15 mouse cellular contexts compared by ENCODE assay signal in the genomic region with DNA sequence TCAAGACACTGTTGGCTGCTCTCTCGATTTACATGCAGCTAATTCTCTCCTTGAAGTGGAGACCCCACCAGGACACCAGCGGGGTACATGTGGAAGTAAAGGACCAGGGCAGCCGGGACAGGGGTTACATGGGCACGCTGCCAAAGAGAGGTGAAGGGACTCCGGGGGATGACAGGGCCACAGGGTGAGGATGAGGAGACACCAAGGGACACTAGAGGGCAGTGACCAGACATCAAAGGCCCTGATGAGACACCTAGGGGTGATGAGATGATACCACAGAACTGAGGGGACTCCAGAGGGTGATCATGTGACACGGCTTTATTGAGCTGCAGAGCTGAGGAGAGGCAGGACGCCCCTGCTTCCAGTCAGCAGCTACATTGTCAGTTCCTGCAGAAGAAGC. TPM values are rescaled to one million over a fixed set of nuclear protein-coding genes. Genes with fewer than 3 reads are reported as not detected.
A peak's percentile ranks its signal among the peaks of the same experiment; 100 is the strongest.
DNase-seq lines count a peak whose midpoint lies in the region; ATAC-seq and TF ChIP-seq lines count a peak whose summit lies in the region.
"Had no signal": no experiment of that assay in that cellular context is flagged by ENCODE, and none has a peak within 500 bp of the region (broad histone marks: within the 10 kb centered on the region; RNA-seq: fewer than 3 reads in every experiment).

No protein-coding gene starts in this region.

- no peaks in the 10 kb centered on the region for H3K9me3 ChIP-seq in midbrain, embryonic 15.5 days
- H3K9me3 ChIP-seq: heart, embryonic 13.5 days had no signal

- TF ChIP-seq POLR2A in cerebellum, adult 2 months (IDR thresholded peaks at IDR 0.05; ENCODE audit: borderline replicate concordance, insufficient read depth, low read length): no peak

- intact Hi-C loops in left cerebral cortex, postnatal 4 days (cut with DNase I): no loop called here
- intact Hi-C loops in left cerebral cortex, postnatal 14 days (cut with DNase I): no loop called here

- WGBS in cerebellum, adult 2 months: 65% methylated on average over 7 of the region's 7 CpGs
- WGBS in midbrain, embryonic 15.5 days: 73% methylated on average over 7 of the region's 7 CpGs

- peak; percentile 21 to 32 for DNase-seq in cerebellum, adult 2 months
- no peak for DNase-seq in cerebellum, adult 9-11 months
- peak; percentile 31 for DNase-seq in left cerebral cortex, postnatal 4 days
- DNase-seq in left cerebral cortex, postnatal 14 days (ENCODE audit: low spot score in 2 of 2): no peak
- DNase-seq in adrenal gland, adult 8-10 months: no peak
- DNase-seq: adrenal gland, postnatal 36 days; kidney, adult 11 months had no signal

- H3K4me1 ChIP-seq in cerebellum, adult 2 months (ENCODE audit: control insufficient read depth, insufficient read depth, low read length): peaks cover 26% of the 10 kb centered on the region
- H3K4me1 ChIP-seq in midbrain, embryonic 15.5 days: peaks cover 50% of the 10 kb centered on the region

- no peak overlapping the region for H3K27ac ChIP-seq in cerebellum, adult 2 months (ENCODE audit: insufficient read depth, low read length)
- peak overlapping the region; percentile 78 for H3K27ac ChIP-seq in midbrain, embryonic 15.5 days
- H3K27ac ChIP-seq: heart, embryonic 13.5 days had no signal

- no peak overlapping the region for H3K4me3 ChIP-seq in cerebellum, adult 2 months (replicated peaks; ENCODE audit: insufficient read depth, low read depth, low read length)
- H3K4me3 ChIP-seq in midbrain, embryonic 15.5 days: no peak overlapping the region
- H3K4me3 ChIP-seq: heart, embryonic 13.5 days had no signal

- peaks cover 13% of the 10 kb centered on the region for H3K36me3 ChIP-seq in midbrain, embryonic 15.5 days (replicated peaks)

- no peak overlapping the region; the same call in 1 of the 2 replicates for H3K9ac ChIP-seq in midbrain, embryonic 15.5 days

- H3K4me2 ChIP-seq in midbrain, embryonic 15.5 days: no peak overlapping the region
- H3K4me2 ChIP-seq: heart, embryonic 13.5 days had no signal

- TF ChIP-seq CTCF in cerebellum, adult 2 months (IDR thresholded peaks at IDR 0.05; ENCODE audit: borderline replicate concordance, insufficient read depth, low read depth, low read length): peak; percentile 27; the same call in 1 of the 2 replicates

- H3K27me3 ChIP-seq in cerebellum, adult 2 months (ENCODE audit: control insufficient read depth, insufficient read depth, low read length): no peaks in the 10 kb centered on the region
- no peaks in the 10 kb centered on the region for H3K27me3 ChIP-seq in midbrain, embryonic 15.5 days (replicated peaks)

- ATAC-seq in granulocyte monocyte progenitor cell, adult 5-6 weeks (replicated peaks; ENCODE audit: poor library complexity, severe bottlenecking): peak; percentile 21; the same call in 1 of the 2 replicates
- no peak for ATAC-seq in midbrain, embryonic 15.5 days (replicated peaks)
- no peak for ATAC-seq in frontal cortex, adult (ENCODE audit: low TSS enrichment)

RNA-seq across cellular contexts. Expression of a gene that starts 8.3 kb away (rescaled TPM):
- polyA plus RNA-seq in cerebellum, adult 2 months (2012; rRNA removed): 70.0 and 94.4 TPM in 2 replicates
- total RNA-seq in left cerebral cortex, postnatal 4 days (2021): 10 to 100 TPM; 94.4 to 99.0 TPM
- total RNA-seq in left cerebral cortex, postnatal 14 days (2021): 10 to 100 TPM; 59.0 to 61.0 TPM
- total RNA-seq in granulocyte monocyte progenitor cell, adult 5-6 weeks (2014; fragmentation: Nextera tagmentation): not detected in 2 replicates
- total RNA-seq in granulocyte monocyte progenitor cell, adult 5-6 weeks (2017): not detected in 2 replicates
- 103 and 106 TPM in 2 replicates for polyA plus RNA-seq in midbrain, embryonic 15.5 days (2015; fragmentation: Nextera tagmentation; extraction: Ambion mirVana)
- 1 to 10 TPM; 1.2 to 2.8 (median 1.8) TPM for total RNA-seq in adrenal gland, adult 8-10 months (2022)
- total RNA-seq: common myeloid progenitor, adult 5-6 weeks had no signal

RNA-seq across cellular contexts. Expression of a gene that starts 28.3 kb away (rescaled TPM):
- 83.8 and 87.0 TPM in 2 replicates for polyA plus RNA-seq in cerebellum, adult 2 months (2012; rRNA removed)
- 10 to 100 TPM; 50.5 to 52.2 TPM for total RNA-seq in left cerebral cortex, postnatal 4 days (2021)
- total RNA-seq in left cerebral cortex, postnatal 14 days (2021): 10 to 100 TPM; 46.4 to 47.9 TPM
- total RNA-seq in granulocyte monocyte progenitor cell, adult 5-6 weeks (2014; fragmentation: Nextera tagmentation): 98.2 and 101 TPM in 2 replicates
- total RNA-seq in granulocyte monocyte progenitor cell, adult 5-6 weeks (2017): 35.0 and 39.1 TPM in 2 replicates
- polyA plus RNA-seq in midbrain, embryonic 15.5 days (2015; fragmentation: Nextera tagmentation; extraction: Ambion mirVana): 33.3 TPM in 2 replicates
- total RNA-seq in adrenal gland, adult 8-10 months (2022): 10 to 100 TPM; 49.3 to 68.1 (median 60.4) TPM

RNA-seq across cellular contexts. Expression of a gene that starts 40.9 kb away (rescaled TPM):
- polyA plus RNA-seq in cerebellum, adult 2 months (2012; rRNA removed): not detected in 2 replicates
- not detected for total RNA-seq in left cerebral cortex, postnatal 4 days (2021)
- not detected for total RNA-seq in left cerebral cortex, postnatal 14 days (2021)
- not detected in 2 replicates for total RNA-seq in granulocyte monocyte progenitor cell, adult 5-6 weeks (2014; fragmentation: Nextera tagmentation)
- total RNA-seq in granulocyte monocyte progenitor cell, adult 5-6 weeks (2017): not detected in 2 replicates
- not detected in 2 replicates for polyA plus RNA-seq in midbrain, embryonic 15.5 days (2015; fragmentation: Nextera tagmentation; extraction: Ambion mirVana)
- not detected for total RNA-seq in adrenal gland, adult 8-10 months (2022)
- total RNA-seq: adrenal gland, postnatal 36 days; common myeloid progenitor, adult 5-6 weeks; layer of hippocampus, postnatal 10 days had no signal
- polyA plus RNA-seq: heart, embryonic 13.5 days; limb, embryonic 14.5 days; neural tube, embryonic 11.5 days had no signal

RNA-seq across cellular contexts. Expression of a gene that starts 50.8 kb away (rescaled TPM):
- polyA plus RNA-seq in cerebellum, adult 2 months (2012; rRNA removed): 86.8 and 92.5 TPM in 2 replicates
- 10 to 100 TPM; 55.6 to 58.9 TPM for total RNA-seq in left cerebral cortex, postnatal 4 days (2021)
- total RNA-seq in left cerebral cortex, postnatal 14 days (2021): 10 to 100 TPM; 54.3 to 54.4 TPM
- 39.8 and 56.0 TPM in 2 replicates for total RNA-seq in granulocyte monocyte progenitor cell, adult 5-6 weeks (2014; fragmentation: Nextera tagmentation)
- total RNA-seq in granulocyte monocyte progenitor cell, adult 5-6 weeks (2017): 39.8 and 55.5 TPM in 2 replicates
- 90.5 and 96.6 TPM in 2 replicates for polyA plus RNA-seq in midbrain, embryonic 15.5 days (2015; fragmentation: Nextera tagmentation; extraction: Ambion mirVana)
- 10 to 100 TPM; 35.8 to 40.8 (median 40.5) TPM for total RNA-seq in adrenal gland, adult 8-10 months (2022)

Comparison
In these comparisons a context has a peak if more than half of its experiments do, and no peak if none do; other contexts are left out.
1. DNase-seq: peak in cerebellum, adult 2 months (2 of 2) and left cerebral cortex, postnatal 4 days (single experiment); none in cerebellum, adult 9-11 months (single experiment), left cerebral cortex, postnatal 14 days (0 of 2) and adrenal gland, adult 8-10 months (single experiment).
2. RNA of a gene that starts 8.3 kb away (total RNA-seq): 94.4 to 99.0 TPM in left cerebral cortex, postnatal 4 days and 59.0 to 61.0 TPM in left cerebral cortex, postnatal 14 days; 1.2 to 2.8 TPM in adrenal gland, adult 8-10 months and not detected in granulocyte monocyte progenitor cell, adult 5-6 weeks; every median in the first group is over 10 times any median in the second.